Mouse (Mus musculus) layer of hippocampus, postnatal 10 days (tissue): Measurements from ENCODE around the gene Slamf8. TPM values are rescaled to one million over a fixed set of nuclear protein-coding genes. Genes with fewer than 3 reads are reported as not detected.

Experiments
- DNase-seq, 2 experiments: peaks; one replicate each; pipeline ENCODE4 v3.0.0; 2021; ENCODE audit warnings: low spot score in 2 of 2
- total RNA-seq, 2 experiments: library from RNA; stranded (reverse); gene quantifications; 2 replicates each; pipeline ENCODE4 v1.2.3; 2021

Gene Slamf8
- total RNA-seq, 2 experiments from 2014 or later, result not detected

DNA sequence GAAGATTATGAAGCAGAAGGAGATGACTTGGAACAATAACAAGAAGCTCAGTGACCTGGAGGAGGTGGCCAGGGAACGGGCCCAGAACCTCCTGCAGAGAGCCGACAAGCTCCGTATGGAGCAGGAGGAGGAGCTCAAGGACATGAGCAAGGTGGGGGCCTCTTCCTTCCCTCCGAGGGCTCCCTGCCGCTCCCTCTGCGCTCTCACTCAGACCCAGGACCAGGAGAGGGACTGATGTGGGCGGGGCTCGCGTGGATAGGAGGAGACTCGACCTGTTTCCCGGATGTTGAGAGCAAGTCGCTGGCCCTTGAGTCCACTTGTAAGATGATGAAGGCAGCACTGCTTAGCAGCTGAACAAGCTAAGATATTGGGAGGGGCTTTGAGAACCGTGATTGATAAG lies 57.8 kb downstream of the Slamf8 start:
- DNase-seq, result no peak

Other genes starting within 250 kb of the Slamf8 start
- gene Kcnj10, start 249.4 kb downstream of the Slamf8 start, total RNA-seq, result 10 to 100 TPM; 70.7 to 73.5 TPM
- gene Pigm, start 214.0 kb downstream of the Slamf8 start, total RNA-seq, result 10 to 100 TPM; 10.2 to 10.8 TPM
- 1 to 10 TPM in 1 of 2 experiments, under 1 TPM in 1; 0.64 to 1.1 TPM for gene Slamf9, start 115.2 kb downstream of the Slamf8 start, total RNA-seq
- gene Igsf9, start 108.8 kb downstream of the Slamf8 start, total RNA-seq, result 10 to 100 TPM; 13.9 to 15.5 TPM
- gene Tagln2, start 90.5 kb downstream of the Slamf8 start, total RNA-seq, result 10 to 100 TPM; 20.7 to 21.4 TPM
- 1 to 10 TPM; 3.3 to 4.9 TPM for gene Cfap45, start 69.8 kb downstream of the Slamf8 start, total RNA-seq
- gene Vsig8, start 34.6 kb downstream of the Slamf8 start, total RNA-seq, result under 1 TPM; 0.51 to 0.85 TPM
- gene Fcrl6, start 12.0 kb upstream of the Slamf8 start, total RNA-seq, result under 1 TPM in 1 of 2 experiments, not detected in 1; 0.25 TPM
- gene Dusp23, start 42.4 kb upstream of the Slamf8 start, total RNA-seq, result 1 to 10 TPM; 8.3 to 8.9 TPM
- gene Crp, start 107.5 kb upstream of the Slamf8 start, total RNA-seq, result not detected